Mouse (Mus musculus) frontal cortex, adult 2 months (tissue): ENCODE measurements around the gene Wdr5. TPM values are rescaled to one million over a fixed set of nuclear protein-coding genes. Genes with fewer than 3 reads are reported as not detected.

Experiments used
- DNase-seq, 2 experiments: peaks; one replicate each; pipeline ENCODE4 v3.0.0; 2022; ENCODE audit warnings: low spot score in 1 of 2; ENCODE audit errors: extremely low spot score in 1 of 2
- polyA plus RNA-seq: library from polyadenylated mRNA; depleted of rRNA; stranded (reverse); fragments of >200 nt; gene quantifications from 2 replicates; pipeline ENCODE4 v1.2.3, GENCODE M21; 2012; rRNA removed

The Wdr5 gene
- polyA plus RNA-seq = 27.8 and 31.8 TPM in 2 replicates

DNA sequence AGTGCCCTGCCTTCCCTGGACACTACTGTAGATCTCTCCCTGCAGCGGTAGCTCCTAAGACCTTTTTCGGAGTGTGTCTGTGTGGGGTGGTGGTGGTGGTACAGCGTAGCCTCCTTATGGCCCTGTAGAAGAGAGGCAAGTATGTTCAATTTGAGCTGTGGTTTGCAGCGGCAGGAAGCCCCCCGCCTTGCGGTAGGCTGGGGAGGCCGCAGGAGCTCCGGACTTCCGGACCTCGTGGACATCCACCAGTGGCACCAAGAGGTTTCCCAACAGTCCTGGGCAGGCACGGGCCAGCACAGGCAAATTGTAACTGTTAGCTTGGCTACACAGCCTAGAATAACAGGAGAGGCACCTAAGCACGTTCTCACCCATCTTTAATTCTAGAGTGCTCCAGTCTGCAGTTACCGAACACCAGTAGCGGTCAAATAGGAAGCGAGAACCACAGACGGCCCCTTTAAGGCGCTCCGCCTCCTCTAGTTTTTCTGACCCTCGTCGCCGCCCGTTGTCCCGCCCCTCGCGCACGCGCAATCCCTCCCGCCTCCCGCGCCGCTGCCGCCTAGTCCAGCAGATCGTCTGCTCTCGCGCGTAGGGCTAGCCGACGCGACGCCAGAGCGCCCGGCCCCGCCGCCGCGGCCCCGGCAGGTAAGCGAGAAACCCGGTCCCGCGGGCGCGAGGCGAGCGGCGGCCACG lies at the start of gene Wdr5:
Gene Wdr5 (plus strand): TSS at position 519 of the 690 bp plus-strand sequence.
- DNase-seq = peak; percentile 87 to 97

DNA sequence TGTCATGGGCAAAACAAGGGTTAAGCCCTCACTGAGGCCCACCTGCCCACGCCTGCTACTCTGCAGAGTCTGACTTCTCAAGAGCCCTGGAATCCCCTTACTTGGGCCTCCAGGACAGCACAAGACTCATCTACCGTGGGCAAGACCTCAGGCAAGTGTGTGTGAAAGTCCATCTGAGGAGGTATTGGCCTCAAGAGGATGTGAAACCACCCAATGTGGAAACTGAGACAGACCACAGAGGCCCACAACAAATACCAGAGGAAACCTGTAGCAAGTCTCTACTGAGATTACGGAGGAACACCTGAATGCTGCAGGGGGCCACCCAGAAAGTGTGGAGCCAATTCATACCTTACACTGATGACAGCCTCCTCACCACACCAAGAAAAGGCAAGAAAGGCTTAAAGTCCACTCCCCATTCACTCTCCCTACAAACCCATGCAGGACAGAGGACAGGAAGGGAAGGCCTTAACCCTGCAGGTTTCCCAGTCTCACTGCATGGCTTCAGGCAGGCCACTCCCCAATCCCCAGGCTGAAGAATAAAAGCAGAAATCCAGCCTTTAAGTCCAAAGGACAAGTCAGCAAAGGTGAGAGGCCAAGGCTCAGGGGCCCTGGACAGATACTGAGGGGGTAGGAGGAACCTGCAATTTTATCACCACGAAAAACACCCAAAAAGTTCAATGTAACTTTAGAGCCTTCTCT lies 45.5 kb upstream of the Wdr5 start:
- DNase-seq = no peak

DNA sequence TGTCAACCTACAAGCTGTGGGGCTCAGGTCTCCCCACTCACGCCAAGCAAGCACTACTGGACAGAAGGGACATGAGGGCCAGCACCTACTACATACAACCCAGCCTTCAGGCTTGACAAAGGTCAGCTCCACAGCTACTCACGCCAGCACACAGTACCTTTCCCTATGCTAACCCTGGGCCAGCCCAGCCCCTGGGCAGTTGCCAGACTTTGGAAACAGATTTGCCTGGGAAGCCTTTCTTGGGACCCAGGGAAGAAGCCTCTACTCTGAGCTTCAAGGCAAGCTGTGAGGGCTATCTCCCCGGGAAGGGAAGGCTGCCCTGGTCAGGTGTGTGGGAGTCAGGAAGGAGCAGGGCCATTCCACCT lies 45.0 kb upstream of the Wdr5 start:
- DNase-seq = no peak

DNA sequence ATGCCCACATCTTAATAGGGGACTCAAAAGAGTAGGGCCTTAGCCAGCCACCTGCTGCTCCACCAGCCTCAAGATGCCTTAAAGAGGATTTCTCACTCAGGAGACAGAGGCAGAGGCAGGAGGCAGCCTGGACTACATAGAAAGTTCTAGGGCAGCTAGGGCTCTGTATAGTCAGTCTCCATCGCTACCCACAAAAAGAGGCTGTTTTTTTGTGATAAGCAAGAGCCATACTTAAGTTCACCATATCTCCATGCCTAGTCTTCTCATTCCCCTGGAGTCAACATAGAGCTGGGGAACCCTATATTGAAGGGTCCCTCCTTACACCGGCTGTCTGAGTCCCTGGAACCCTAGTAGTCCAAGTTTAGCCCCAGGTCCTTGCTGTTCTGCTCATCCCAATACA lies 44.4 kb upstream of the Wdr5 start:
- no peak for DNase-seq

DNA sequence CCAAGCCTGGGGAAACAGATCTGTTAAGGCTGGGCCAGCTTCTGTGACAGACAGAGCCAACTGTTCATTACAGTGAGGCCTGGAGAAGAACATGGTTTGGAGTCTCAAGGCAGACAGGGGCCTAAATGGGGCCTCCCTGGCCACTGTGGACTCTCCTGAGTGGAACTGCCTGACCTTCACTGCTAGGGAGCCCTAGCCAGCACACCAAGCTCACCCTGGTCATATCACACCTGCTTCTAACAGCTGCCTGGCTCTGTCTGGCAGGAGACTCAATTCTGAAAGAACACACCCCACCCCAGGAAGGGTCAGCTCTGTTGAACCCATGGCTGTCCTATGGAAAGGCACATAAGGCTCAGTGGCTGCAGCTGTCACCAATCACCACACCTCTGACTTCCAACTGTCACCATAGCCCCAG lies 43.8 kb upstream of the Wdr5 start:
- DNase-seq = no peak

DNA sequence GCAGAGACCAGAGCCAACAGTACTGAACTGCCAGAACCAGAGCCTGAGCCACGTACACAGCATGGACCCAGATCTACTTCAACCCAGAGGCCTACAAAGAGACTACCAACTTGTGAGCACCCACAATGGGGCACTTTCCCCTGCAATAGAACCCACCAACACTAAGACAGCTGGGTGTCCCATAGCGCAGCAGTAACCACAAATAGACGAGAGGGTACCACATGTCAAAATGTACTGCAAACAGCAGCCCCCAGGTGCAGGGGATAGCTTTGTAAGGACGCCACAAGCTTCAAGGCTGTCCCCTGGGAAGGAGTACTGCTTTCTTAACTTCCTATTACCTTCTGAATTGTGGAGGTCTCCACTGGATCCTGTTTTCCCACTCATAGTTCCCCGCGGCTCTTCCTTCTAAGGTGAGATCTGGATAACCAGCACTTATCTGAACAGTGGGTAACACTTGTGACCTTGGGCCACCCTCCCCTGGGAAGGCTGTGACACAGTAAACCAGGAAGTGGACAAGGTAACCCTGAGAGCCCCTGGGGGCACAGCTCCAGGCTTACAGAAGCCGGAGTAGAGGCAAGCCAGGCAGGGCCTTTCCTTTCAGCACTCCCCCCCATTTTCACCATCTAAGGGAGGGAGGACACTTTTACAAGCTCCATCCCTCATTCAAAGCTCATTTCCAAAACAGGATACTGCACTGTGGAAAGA lies 41.7 kb upstream of the Wdr5 start:
- DNase-seq = no peak

DNA sequence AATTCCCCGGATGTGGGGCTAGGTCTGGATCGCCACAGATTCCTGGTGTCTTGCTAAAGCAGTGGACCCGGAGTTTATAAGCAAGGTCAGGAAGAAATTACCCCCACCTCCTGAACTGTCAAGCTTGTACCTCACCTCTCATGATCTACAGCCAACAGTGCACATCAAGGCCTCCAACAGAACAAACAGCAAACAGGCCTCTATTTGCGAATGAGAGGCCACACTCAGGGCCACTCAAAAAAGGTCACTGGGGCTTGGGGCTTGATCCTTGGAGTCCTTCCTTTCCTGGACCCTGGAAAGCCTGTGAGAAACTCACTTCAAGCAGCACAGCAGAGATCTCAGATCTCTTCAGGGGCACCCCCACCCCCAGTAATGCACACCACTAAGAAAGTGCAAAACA lies 41.0 kb upstream of the Wdr5 start:
- DNase-seq = no peak

DNA sequence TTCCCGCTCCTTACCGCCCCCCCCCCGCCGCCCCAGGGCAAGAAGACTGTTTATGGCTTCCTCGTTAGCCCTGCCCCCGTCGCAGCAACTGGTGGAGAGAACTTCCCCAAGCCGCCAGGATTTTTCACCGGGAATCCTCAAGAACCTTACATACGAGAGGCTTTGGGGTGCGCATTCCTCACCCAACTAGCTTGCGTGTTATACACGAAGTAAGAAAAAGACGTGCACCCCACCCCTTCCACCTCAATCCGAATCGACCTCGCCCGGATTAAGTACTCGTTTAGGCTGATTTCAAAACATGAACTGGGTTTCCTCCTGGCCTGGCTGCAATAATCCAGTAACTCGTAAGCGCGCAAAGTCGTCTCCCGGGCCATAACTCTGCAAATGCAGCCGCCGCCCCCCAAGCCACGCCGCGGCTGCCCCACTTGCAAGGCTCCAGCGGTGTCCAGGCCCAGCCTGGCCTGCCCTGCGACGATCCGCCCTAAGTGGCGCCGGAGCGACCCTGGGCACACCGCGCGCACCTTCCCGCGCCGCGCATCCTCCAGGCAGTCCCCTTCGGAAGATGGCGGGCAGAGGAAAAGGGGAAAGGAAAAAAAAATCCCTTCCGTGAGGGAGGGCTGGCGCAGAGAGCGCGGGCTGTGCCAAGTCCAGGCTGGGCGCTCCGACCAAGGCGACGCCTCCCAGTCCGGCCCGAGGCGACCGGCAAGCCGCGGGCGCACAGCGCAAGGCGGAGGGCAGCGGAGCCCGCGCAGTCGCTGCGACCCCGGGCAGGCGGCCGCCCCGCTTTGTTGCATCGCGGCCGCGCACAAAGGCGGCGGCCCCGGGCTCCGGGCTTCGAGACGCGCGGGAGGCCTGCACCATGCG lies 40.1 kb upstream of the Wdr5 start:
- peak in 1 of 2 experiments; percentile 19 for DNase-seq

DNA sequence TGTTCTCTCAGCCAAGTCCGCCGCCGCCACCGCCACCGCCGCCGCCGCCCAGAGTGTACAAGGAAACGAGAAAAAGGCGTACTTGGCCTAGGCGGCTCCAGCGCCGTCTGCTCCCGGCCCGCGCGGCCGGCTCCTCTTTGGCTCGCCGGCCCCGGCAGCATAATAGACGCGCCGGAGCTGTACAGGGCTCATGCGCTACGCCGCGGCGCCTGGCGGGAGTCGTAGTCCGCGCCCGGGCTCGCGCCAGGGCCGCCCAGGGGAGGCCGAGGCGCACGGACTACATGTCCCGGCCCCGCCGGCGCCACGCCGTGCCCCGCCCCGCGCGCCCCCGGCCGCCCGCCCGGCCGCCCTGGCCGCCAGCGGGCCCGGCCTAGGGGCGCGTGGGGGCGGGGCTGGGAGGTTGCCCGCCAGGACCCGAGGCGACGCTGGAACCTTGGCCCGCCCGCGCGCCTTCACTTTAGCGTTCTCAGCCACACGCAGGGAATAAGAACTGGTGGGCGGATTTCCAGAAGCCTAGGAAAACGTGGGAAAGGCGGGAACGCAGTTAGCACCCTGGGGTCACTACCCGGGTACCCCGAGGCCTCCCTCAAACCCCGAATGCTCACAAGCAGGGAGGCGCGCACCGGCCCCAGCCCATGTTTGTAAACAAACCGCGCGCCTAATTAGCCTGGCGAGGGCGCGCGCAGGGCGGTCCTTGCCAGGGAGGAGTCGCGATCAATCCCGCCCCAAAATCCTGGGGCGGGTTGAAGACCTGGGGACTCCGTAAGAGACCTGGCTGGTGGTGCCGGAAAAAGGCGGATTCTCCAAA lies 39.3 kb upstream of the Wdr5 start:
- DNase-seq = peak; percentile 74 to 93

DNA sequence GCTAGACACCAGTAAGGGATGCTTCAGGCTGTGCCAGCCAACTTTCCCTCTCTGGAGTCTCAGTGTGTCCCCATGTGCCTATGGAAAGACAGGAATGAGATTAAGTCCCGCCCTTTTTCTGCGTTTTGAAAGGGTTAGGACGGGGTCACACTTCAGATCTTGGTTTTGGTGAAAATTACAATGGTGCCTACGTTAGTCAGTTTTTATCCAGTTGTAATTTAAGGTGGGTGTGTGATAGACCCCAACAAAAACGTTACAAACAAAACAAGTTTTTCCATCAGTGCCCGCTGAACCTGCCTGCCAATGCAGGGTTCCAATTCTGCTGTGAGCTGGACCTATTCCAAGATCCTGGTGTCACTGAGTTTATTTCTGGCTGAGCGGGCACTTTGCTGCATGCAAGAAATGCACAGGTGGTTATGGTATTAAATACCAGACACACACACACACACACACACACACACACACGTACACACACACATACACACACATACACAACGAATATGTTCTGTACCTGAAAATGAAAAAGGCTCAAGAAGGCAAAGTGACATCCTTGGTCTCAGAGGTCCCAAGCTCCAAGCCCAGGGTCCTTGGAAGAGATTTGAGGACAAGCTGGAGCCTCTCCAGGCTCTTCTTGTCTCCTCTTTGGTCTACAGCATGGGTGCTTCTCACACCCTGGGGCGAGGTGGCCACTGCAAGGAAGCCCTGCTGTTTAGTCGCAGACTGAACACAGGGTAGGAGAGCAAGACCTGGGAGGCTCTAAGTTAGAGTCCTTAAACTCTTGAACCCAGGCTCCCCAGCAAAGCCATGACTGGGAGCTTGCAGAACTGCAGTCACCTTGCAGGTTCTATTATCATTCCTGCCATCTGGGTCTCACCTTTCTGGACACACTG lies 38.4 kb upstream of the Wdr5 start:
- DNase-seq = peak in 1 of 2 experiments; percentile 18

DNA sequence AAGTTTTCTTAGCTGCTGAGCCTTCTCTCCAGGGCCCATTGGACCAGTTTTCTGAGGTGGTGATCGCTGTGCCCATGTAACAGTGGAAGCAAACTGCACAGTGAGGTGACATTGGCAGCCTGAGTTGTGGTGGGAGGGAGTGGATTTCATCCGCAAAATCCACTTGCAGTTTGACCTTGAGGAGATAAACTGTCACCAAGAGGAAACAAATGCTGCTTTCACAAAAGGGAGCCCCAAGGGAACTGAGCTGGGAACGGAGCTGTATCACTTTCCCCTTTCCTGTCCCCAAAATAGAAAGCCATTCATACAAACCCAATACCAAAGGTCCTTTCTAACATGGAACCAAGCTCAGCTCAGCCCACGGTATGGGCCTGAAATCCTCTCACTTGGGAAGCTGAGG lies 35.1 kb upstream of the Wdr5 start:
- no peak for DNase-seq

DNA sequence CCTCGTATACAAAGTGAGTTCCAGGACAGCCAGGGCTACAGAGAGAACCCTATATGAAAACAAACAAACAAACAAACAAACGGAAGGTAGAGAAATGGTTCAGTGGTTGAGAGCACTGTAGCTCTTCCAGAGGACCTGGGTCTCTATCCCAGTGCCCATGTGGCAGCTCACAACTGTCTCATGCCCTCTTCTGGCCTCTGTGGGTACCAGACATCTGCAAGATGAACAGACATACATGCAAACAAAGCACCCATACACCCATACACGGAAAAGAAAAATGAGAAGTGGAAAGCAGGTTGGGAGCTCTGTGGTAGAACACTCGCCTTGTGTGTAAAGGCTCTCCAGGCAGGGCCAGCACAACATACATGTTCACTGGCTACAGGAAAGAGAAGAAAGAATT lies 34.6 kb upstream of the Wdr5 start:
- no peak for DNase-seq

DNA sequence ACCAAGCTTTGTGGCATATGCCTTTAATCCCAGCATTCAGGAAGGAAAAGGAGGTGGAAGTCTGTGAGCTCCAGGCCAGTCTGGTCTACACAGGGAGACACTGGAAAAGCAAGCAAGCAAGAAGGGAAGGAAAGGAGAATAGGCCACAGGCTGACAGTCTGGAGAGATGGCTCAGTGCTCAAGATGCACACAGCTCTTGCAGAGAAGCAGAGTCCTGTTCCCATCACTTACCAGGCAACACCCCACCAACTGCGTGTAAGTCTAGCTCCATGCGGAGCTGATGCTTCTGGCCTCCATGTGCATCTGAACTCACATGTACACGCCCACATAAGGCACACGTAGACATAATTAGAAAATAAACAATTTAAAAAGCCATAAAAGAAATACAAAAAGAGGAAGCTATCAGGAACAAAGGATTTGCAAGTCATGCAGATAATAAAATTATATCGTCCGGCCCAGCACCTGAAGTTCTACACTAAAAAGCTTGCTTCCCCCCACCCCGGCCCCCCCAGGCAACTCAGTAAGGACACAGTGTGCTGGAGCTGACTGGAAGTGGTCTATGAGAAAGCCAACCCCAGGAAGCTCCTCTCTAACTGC lies 32.6 kb upstream of the Wdr5 start:
- DNase-seq = no peak

DNA sequence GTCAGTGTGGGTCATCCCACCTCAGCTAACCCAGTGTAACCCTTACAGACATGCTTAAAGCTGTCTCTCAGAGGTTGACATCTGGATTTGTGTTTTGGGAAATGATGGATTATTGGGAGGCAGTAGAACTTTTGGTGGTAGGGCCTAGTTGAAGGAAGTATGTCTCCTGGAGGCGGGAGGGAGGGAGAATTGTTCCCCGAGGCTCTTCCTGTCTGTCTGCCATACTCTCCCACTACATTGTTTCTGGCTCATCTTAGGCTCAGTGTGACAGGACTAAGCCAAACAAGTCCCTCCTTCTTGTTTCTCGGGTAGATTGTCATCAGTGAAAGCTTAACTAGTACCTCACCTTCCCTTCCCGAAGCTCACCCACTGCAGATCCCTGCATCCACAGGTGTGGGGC lies 28.2 kb upstream of the Wdr5 start:
- no peak for DNase-seq

DNA sequence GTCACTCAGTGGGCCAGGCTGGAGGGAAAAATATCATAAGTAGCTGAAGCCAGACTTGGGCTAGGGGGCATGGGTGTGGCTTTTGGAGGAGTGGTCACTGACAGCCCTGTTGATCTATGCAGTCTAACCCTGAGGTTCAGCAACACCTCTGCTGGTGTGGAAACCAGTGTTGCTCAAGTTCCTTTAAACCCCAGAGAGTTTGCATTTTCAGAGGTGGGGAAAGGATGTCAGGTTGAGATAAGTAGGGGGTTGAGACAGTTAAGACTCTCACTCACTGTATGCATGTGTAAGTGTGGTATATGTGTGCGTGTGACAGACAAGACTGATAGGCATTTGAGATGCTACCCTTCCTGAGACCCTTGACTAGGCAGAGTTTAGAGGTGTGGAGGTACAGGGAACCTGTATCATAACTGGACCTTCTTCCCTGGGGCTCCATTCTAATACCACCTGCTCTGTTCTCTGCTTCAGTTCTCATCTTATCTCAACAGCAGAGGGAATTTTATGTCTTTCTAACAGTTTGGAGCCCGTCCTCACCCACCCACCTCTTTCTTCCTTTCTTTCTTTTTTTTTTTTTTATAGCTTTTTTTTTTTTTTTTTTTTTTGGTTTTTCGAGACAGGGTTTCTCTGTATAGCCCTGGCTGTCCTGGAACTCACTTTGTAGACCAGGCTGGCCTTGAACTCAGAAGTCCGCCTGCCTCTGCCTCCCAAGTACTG lies 27.5 kb upstream of the Wdr5 start:
- no peak for DNase-seq

DNA sequence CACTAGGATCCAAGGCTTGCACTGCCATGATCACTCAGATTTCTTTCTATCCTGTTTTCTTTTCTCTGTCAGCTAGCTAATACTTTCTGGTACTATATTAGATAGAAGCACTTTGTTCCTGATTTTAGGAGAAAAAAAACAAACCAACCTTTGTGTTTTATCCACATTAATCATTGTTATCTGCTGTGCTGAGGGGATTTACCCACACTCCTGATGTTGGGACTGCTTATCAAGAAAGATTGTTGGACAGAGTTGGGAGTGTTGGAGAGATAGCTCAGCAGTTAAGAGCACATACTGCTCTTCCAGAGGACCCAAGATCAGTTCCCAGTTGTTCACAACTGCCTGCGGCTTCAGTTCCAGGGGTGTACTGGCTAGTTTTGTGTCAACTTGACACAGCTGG lies 26.6 kb upstream of the Wdr5 start:
- no peak for DNase-seq

DNA sequence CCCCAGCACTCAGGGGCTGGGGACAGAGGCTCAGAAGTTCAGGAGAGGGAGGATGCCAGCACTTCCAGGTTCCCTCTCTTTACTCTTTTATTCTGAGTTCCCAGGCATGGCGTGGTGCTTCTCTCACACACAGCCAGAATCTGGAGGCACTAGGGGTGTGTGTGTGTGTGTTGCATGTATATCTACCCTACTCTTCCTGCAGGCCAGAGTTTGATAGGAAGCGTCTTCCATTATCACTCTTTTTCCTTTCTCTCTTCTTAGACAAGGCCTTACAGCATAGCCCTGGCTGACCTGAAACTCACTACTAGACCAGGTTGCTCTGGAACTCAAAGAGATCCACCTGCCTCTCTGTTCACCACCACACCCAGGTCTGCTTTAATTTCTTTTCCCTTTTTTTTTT lies 24.0 kb upstream of the Wdr5 start:
- no peak for DNase-seq

DNA sequence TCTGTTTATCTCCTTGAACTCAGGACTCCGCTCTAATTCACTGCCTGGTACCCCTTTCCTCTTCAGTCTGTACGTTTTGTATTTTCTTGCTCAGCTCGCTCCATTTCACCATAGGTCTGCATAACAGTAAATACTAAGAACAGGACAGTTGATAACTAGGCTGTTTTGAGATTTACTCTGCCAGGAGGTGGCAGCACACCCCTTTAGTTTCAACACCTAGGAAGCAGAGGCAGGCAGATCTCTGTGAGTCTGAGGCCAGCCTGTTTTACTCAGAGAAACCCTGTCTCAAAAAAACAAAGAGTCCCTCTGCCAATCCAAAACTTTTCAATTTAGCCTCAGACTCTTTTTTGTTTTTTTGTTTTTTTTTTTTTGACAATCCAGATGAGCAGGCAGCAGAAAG lies 21.0 kb upstream of the Wdr5 start:
- no peak for DNase-seq
